Mouse (Mus musculus) forebrain, embryonic 10.5 days (tissue): Measurements from ENCODE around the gene Tnik. TPM values are rescaled to one million over a fixed set of nuclear protein-coding genes. Genes with fewer than 3 reads are reported as not detected.

Experiments used
- DNase-seq: peaks from one replicate; pipeline ENCODE4 v3.0.0-alpha.2; 2017; ENCODE audit warnings: low spot score; ENCODE audit errors: extremely low spot score
- H3K27ac ChIP-seq: fragments of 300-500 bp; sonication (generic); 2 replicates; pipeline ENCODE4 v1.5.1; 2016; ENCODE audit warnings: mild to moderate bottlenecking
- H3K27me3 ChIP-seq: fragments of 300-500 bp; sonication (generic); 2 replicates; pipeline ENCODE4 v1.6.1; 2016; ENCODE audit warnings: mild to moderate bottlenecking; ENCODE audit not compliant: poor library complexity, severe bottlenecking
- H3K36me3 ChIP-seq: fragments of 300-500 bp; sonication (generic); replicated peaks from 2 replicates; pipeline ENCODE4 v1.6.1; 2016; ENCODE audit warnings: mild to moderate bottlenecking, moderate library complexity
- H3K4me1 ChIP-seq: fragments of 300-500 bp; sonication (generic); 2 replicates; pipeline ENCODE4 v1.6.1; 2016
- H3K4me3 ChIP-seq: fragments of 300-500 bp; sonication (generic); 2 replicates; pipeline ENCODE4 v1.5.1; 2016; ENCODE audit warnings: mild to moderate bottlenecking, moderate library complexity
- H3K9me3 ChIP-seq: fragments of 300-500 bp; sonication (generic); 2 replicates; pipeline ENCODE4 v1.6.1; 2016; ENCODE audit warnings: mild to moderate bottlenecking, moderate library complexity
- WGBS: fragments of 180-500 bp; shearing (Covaris S2); methylation state at CpG from one replicate; pipeline ENCODE4 v1.1.7; 2016; 5-methylcytosine and 5-hydroxymethylcytosine counted together
- polyA plus RNA-seq: library from polyadenylated mRNA; unstranded; fragments of >200 nt; fragmentation: Nextera tagmentation; extraction: Ambion mirVana; gene quantifications from 2 replicates; pipeline ENCODE4 v1.2.1, GENCODE M21; 2016

The Tnik gene
- polyA plus RNA-seq, 1 experiment from 2014 or later = 9.6 TPM

DNA sequence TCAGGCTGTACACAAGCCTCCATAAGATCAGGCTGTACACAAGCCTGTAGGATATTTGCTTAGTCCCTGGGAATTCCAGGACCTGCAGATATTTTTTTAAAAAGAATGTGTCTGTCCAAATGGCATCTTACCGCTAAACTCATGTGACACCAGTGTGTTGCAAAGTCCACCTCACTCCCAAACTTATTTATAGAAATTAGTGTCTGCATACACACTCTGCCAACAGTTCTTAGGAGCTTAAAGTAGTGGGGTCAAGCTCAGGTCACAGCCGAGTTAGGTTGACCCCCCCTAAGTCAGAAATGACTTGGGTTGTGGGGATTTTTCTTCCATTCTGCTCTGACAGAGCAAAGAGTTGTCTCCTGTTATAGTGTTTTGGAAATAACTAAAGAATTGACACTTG, 168.4 kb downstream of the Tnik start:
- WGBS = 81% methylated on average over 2 of the region's 2 CpGs
- Histone ChIP-seq H3K27me3 (no peaks in the 10 kb centered on the region), H3K4me1 (no peaks in the 10 kb centered on the region)

DNA sequence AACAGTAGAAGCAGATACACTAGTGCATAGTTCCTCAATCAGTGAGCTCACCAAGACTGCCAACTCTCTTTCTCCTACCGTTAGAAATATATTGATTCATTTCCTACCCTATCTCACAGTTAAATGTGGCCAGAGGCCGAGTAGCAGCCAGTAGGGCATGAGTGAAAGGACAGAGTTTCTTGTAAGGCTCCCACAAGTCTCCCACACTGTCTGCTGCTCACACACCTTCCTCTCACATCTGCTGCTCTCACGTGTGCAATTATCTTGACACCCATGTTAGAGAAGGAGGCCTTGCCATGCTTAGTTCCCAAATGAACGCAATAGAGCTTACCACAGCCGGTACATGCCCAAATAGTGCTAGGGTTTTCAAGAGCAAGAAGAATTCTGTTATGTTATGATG, 169.3 kb downstream of the Tnik start:
- Histone ChIP-seq H3K36me3 (no peaks in the 10 kb centered on the region), H3K4me1 (no peaks in the 10 kb centered on the region), H3K9me3 (no peaks in the 10 kb centered on the region), H3K4me3 (no peak overlapping the region), H3K27ac (no peak overlapping the region), H3K27me3 (no peaks in the 10 kb centered on the region)
- no peak for DNase-seq
- WGBS = 90% methylated on average over 5 of the region's 5 CpGs

More for the DNA sequence above, 168.4 kb downstream of the Tnik start:
- Histone ChIP-seq H3K4me3 (no peak overlapping the region), H3K9me3 (no peaks in the 10 kb centered on the region), H3K36me3 (no peaks in the 10 kb centered on the region), H3K27ac (no peak overlapping the region)
- no peak for DNase-seq

DNA sequence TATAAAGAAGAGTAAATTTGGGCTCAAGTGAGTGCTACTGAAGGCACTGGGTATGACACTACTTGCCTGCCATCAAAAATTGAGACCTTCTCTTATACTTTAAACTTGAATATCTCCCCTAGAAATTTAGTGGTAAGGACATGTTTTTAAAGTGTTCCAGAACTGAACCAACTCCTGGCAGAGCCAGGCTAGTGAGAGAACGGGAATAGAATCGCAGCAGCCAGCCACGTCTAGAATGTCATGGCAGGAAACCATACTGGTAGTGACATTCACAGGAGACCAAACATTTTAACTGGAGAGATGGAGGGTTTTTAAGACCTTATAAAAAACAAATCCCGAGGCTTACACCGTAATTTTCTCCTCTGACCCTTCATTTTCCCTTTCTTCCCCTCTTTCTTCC, 172.5 kb downstream of the Tnik start:
- Histone ChIP-seq H3K9me3 (no peaks in the 10 kb centered on the region), H3K4me3 (no peak overlapping the region), H3K27me3 (no peaks in the 10 kb centered on the region), H3K27ac (no peak overlapping the region), H3K36me3 (no peaks in the 10 kb centered on the region), H3K4me1 (no peaks in the 10 kb centered on the region)
- no peak for DNase-seq
- 91% methylated on average over 5 of the region's 5 CpGs for WGBS

DNA sequence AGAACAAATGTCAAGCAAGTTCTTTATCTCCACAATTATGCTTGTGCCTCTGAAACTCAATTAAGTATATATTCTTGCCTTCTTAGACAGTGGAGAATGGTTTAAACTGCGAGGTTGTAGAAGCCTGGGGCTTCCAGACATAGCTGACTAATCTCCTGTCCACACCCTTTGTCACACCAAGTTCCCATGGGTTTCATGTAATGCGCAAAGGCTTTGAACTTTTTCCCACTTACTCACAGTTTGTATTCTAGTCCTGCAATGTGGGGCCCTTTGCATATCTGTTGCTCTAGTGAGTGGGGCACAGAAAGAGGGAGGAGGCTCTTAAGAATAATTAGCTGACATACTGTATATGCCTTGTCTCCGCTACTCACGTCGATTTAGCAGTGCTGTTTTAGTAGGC, 174.4 kb downstream of the Tnik start:
- 91% methylated on average over 5 of the region's 5 CpGs for WGBS
- H3K27me3 ChIP-seq = no peaks in the 10 kb centered on the region
- no peaks in the 10 kb centered on the region for H3K4me1 ChIP-seq
- no peak for DNase-seq
- no peaks in the 10 kb centered on the region for H3K36me3 ChIP-seq
- no peak overlapping the region for H3K27ac ChIP-seq
- H3K4me3 ChIP-seq = no peak overlapping the region
- H3K9me3 ChIP-seq = no peaks in the 10 kb centered on the region

DNA sequence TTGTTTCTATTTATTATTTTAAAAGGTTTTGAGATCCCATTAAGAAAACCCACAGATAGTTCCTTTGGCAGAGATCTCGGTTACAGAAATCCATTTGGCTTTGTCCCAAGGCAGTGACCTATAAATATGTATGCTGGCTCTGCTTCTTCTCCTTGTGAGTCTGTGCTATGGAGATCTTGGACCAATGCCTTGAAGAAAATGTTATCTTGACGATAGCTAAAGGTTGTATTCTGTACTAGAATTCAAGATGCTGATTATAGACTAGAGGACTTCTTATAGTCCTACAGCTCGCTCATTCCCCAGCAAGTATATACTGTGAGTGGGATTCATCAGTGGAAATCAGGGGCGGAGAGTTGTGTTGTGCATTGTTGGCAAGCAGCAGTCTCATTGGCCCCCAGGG, 178.5 kb downstream of the Tnik start:
- Histone ChIP-seq H3K27ac (no peak overlapping the region), H3K4me1 (no peaks in the 10 kb centered on the region), H3K36me3 (no peaks in the 10 kb centered on the region), H3K9me3 (peaks cover under 1% of the 10 kb centered on the region; the same call in 1 of the 2 replicates), H3K4me3 (no peak overlapping the region), H3K27me3 (no peaks in the 10 kb centered on the region)
- WGBS = 90% methylated on average over 4 of the region's 4 CpGs
- no peak for DNase-seq

DNA sequence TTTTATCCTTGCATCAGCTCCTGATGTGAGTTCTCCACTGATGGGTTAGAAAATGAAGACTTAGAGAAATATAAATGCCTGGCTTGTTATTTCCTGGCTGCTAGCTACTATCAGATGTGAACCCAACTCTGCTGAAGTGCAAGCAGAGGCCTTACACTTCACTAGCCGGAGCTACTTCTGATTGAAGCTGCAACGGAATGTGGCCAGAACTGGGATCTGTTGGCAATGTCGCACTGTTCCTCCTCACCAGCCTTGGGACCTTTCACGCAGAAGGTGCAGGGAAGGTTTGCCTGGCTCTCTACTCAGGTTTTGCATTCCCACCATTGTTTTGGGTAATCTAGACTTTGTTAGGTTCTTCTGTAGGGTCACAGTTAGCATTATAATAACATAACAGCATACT, 179.1 kb downstream of the Tnik start:
- Histone ChIP-seq H3K4me1 (no peaks in the 10 kb centered on the region), H3K36me3 (no peaks in the 10 kb centered on the region), H3K9me3 (peaks cover 6% of the 10 kb centered on the region), H3K4me3 (no peak overlapping the region), H3K27me3 (no peaks in the 10 kb centered on the region), H3K27ac (no peak overlapping the region)
- no peak for DNase-seq
- 91% methylated on average over 4 of the region's 4 CpGs for WGBS

DNA sequence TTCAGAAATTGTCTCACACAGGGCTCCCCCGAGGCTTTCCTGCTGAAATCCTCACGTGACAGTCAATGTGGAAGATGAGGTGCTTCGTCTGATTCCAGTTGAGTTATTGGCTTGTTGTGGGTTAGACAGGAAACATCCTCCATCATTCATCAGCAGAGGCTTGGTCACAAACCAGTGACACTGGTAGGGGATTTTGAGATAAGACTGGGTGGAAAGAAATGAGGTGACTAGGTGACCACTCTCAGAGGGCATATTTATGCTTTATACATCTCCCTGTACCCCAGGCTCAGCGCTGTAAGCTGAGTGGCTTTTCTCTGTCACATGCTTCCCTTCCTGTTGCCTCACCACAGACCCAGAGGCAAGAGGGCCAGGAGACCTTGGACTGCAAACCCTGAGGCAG, 184.9 kb downstream of the Tnik start:
- Histone ChIP-seq H3K4me3 (no peak overlapping the region), H3K9me3 (peaks cover 7% of the 10 kb centered on the region), H3K27ac (no peak overlapping the region), H3K27me3 (no peaks in the 10 kb centered on the region), H3K4me1 (no peaks in the 10 kb centered on the region), H3K36me3 (no peaks in the 10 kb centered on the region)
- no peak for DNase-seq
- WGBS = 89% methylated on average over 4 of the region's 4 CpGs

DNA sequence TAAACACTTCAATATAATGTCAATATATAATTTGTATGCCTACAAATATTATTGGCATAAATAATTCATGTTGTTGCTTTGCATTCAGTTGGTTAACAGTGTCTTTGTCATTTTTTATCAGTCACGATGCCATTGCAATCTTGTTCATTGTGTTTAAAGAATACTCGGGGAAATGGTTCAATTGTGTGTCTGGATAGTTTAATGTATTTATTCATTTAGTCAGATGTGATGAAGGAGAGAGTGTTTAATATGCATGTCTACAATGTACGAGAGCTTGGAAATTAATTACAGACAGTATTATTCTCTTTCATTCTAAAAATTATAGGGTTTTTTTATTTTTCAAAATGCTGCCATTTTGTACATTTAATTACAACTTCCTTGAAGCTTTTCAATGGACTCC, 190.4 kb downstream of the Tnik start:
- Histone ChIP-seq H3K4me1 (no peaks in the 10 kb centered on the region), H3K27ac (no peak overlapping the region), H3K27me3 (no peaks in the 10 kb centered on the region), H3K4me3 (no peak overlapping the region), H3K9me3 (no peaks in the 10 kb centered on the region), H3K36me3 (no peaks in the 10 kb centered on the region)
- 90% methylated on average over 3 of the region's 3 CpGs for WGBS
- no peak for DNase-seq

DNA sequence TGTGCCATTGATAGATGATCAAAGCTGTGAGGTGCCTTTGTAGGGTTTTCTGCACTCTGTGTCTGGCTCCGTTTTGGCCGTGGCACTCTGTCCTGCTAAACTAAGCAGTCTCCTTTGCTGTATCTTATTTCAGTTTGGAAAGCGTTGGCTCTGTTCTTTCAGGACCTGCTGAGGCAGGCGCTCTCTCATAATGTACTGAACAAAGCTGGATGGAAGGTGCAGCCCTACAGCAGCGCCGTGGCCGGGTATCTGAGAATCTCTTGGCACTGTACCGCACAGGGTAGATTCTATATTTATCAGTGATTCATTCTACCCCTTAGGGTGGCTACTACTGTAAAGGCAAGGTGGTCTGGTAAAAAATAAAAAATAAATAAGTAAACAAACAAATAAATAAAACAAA, 193.8 kb downstream of the Tnik start:
- no peaks in the 10 kb centered on the region for H3K4me1 ChIP-seq
- no peaks in the 10 kb centered on the region for H3K36me3 ChIP-seq
- WGBS = 84% methylated on average over 8 of the region's 8 CpGs
- H3K4me3 ChIP-seq = no peak overlapping the region
- DNase-seq = no peak
- no peaks in the 10 kb centered on the region for H3K9me3 ChIP-seq
- H3K27ac ChIP-seq = no peak overlapping the region
- no peaks in the 10 kb centered on the region for H3K27me3 ChIP-seq

DNA sequence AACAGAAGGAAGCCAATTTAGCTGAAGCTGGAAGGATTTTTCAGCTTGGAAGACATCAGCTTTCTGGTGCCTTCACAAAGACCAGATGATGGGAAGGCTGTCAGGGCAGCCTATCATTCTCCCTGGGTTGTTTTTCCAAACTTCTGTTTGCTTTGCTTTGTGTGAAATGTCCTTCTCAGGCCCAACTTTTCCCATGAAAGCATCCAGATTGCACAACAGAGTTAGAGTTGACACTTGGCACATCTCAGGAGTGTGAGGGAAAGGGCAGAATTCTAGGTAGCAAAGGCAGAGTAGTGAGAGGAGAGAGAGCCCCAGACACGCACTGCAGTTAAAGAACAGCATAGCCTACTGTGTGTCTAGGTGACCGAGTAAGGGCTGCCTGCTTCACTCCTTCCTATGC, 194.5 kb downstream of the Tnik start:
- no peaks in the 10 kb centered on the region for H3K4me1 ChIP-seq
- H3K27me3 ChIP-seq = no peaks in the 10 kb centered on the region
- no peak overlapping the region for H3K27ac ChIP-seq
- no peak overlapping the region for H3K4me3 ChIP-seq
- no peaks in the 10 kb centered on the region for H3K9me3 ChIP-seq
- 93% methylated on average over 2 of the region's 2 CpGs for WGBS
- DNase-seq = no peak
- no peaks in the 10 kb centered on the region for H3K36me3 ChIP-seq

DNA sequence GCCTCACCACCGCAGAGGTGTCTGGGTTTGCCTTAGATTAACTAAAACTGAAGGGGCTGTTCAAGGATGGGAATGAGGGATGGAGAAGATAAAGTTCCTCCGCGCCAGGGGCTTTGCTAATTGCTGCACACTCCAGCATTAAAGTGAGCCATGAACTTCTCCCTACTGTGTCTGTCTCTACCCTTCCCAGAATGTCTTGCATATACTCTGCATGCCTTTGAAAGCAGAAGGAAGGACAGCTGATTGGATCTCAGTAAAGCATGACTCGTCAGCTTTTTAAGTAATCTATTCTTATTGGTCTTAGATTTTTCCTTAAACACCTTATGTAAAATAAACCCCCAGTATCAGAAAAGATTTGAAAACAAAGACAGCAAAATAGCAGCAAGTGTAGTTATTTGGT, 203.7 kb downstream of the Tnik start:
- DNase-seq = no peak
- 91% methylated on average over 4 of the region's 4 CpGs for WGBS
- H3K4me1 ChIP-seq = no peaks in the 10 kb centered on the region

DNA sequence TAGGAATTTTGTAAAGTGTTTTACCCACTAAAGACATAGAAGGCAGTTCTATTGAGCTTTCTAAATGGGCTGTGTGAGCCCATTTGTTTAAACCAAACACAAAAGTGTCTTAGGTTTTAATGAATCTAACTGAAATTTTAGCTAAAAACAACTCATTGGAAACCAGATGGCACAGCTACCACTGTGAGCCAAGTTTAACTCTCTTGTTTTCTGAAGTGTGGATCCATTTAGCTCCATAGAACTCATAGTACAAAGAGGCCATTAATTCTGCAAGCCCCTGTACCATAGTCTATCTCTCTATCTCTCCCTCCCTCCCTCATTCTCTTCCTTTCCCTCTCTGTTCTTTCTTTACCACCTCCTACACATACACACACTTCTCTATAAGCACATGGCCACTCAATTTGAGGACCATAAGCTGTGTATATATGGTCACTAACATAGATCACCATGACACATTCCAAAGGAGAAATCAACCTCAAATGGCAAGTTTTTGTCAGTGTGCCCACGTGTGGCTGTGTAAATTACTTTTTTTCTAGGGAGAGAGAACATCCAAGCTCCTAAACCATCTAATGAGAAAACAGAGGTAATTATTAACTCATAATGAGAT, 204.2 kb downstream of the Tnik start:
- WGBS = 73% methylated on average over 1 of the region's 1 CpGs
- no peaks in the 10 kb centered on the region for H3K9me3 ChIP-seq
- no peak overlapping the region for H3K27ac ChIP-seq
- H3K4me1 ChIP-seq = no peaks in the 10 kb centered on the region
- no peak overlapping the region for H3K4me3 ChIP-seq
- H3K27me3 ChIP-seq = no peaks in the 10 kb centered on the region
- no peak for DNase-seq
- no peaks in the 10 kb centered on the region for H3K36me3 ChIP-seq

More for the DNA sequence above, 203.7 kb downstream of the Tnik start:
- no peaks in the 10 kb centered on the region for H3K27me3 ChIP-seq
- no peak overlapping the region for H3K4me3 ChIP-seq
- H3K27ac ChIP-seq = no peak overlapping the region
- H3K9me3 ChIP-seq = no peaks in the 10 kb centered on the region
- H3K36me3 ChIP-seq = no peaks in the 10 kb centered on the region

DNA sequence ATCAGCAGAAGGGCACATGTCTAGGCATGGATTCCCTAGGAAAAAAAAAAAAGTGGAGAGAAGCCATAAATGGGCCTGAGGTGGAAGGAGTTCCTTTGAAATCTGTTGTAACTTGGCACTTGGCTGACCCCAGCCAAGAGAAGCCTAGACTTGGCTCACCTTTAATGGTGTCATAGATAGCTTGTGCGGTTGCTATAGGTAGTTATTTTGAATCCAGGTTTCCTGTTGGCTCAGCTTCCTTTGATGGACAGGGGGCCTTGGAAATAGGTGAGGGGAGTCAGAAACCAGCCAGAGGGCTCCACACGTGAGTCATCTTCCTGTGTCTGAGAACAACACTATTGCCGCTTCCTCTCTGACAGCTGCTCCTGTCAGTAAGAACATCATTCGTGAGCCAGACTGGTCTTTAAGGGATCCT, 204.9 kb downstream of the Tnik start:
- H3K4me3 ChIP-seq = no peak overlapping the region
- no peaks in the 10 kb centered on the region for H3K9me3 ChIP-seq
- WGBS = 92% methylated on average over 4 of the region's 4 CpGs
- no peak overlapping the region for H3K27ac ChIP-seq
- no peak for DNase-seq
- H3K27me3 ChIP-seq = no peaks in the 10 kb centered on the region
- H3K36me3 ChIP-seq = no peaks in the 10 kb centered on the region
- H3K4me1 ChIP-seq = no peaks in the 10 kb centered on the region

DNA sequence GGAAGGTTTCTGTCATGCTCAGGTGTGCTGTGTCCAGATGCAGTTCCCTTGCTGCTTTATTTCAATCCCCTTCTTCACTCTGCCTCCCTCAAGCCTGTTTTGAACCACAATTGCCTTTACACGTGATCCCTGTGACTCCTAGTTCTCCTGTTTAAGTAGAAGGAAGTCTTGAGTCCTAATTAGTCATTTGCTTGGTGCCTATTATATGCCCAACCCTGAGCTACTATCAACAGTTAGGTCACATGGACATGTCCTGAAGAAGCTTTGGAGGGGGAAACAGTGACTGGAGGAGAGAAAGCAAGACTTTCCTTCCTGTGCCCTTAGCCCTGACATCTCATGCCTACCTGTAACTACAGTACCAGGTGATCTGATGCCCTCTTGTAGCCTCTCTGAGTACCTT, 210.4 kb downstream of the Tnik start:
- Histone ChIP-seq H3K27ac (no peak overlapping the region), H3K4me3 (no peak overlapping the region), H3K4me1 (no peaks in the 10 kb centered on the region), H3K36me3 (no peaks in the 10 kb centered on the region), H3K9me3 (no peaks in the 10 kb centered on the region), H3K27me3 (no peaks in the 10 kb centered on the region)
- DNase-seq = no peak
- 68% methylated on average over 1 of the region's 1 CpGs for WGBS
